Comparison of ENCODE assay signal across 9 mouse cellular contexts in the genomic region with DNA sequence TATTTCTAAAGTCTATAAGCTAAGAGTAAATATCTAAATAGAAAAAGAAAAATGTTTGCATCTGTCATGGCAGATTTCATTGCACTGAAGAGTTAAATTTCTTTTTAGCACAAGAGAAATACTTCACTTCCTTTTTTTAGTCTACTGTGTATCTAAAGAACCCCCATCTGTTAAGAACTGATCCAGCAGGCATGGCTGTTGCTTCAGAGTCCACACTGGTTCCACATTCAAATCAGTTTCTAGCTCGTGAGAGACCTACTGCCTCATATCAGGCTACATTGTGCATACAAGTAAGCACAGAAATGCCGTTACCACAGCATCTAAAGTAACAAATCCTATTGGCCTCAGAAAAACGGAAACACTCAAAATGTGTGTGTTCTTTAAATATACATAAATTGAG. TPM values are rescaled to one million over a fixed set of nuclear protein-coding genes. Genes with fewer than 3 reads are reported as not detected.
A peak's percentile ranks its signal among the peaks of the same experiment; 100 is the strongest.
DNase-seq lines count a peak whose midpoint lies in the region; ATAC-seq and TF ChIP-seq lines count a peak whose summit lies in the region.
"Had no signal": no experiment of that assay in that cellular context is flagged by ENCODE, and none has a peak within 500 bp of the region (broad histone marks: within the 10 kb centered on the region; RNA-seq: fewer than 3 reads in every experiment).

No protein-coding gene starts in this region.

- TF ChIP-seq EP300 in heart, adult 2 months (IDR thresholded peaks at IDR 0.05; ENCODE audit: insufficient read depth, low read depth, low read length), result no peak

- H3K4me1 ChIP-seq in heart, adult 2 months (ENCODE audit: control insufficient read depth, insufficient read depth, low read length), result no peaks in the 10 kb centered on the region; the same call in 1 of the 2 replicates
- peaks cover 19% of the 10 kb centered on the region for H3K4me1 ChIP-seq in limb, embryonic 10.5 days
- H3K4me1 ChIP-seq in stomach, embryonic 16.5 days (ENCODE audit: control insufficient read depth, insufficient read depth, low read length), result peaks cover 14% of the 10 kb centered on the region

- no peaks in the 10 kb centered on the region for H3K9me3 ChIP-seq in limb, embryonic 10.5 days (replicated peaks)
- H3K9me3 ChIP-seq in stomach, embryonic 16.5 days (replicated peaks; ENCODE audit: control insufficient read depth, low read length), result no peaks in the 10 kb centered on the region
- H3K9me3 ChIP-seq: liver, embryonic 15.5 days had no signal

- no peaks in the 10 kb centered on the region for H3K36me3 ChIP-seq in heart, adult 2 months (ENCODE audit: control insufficient read depth, insufficient read depth, low read length)
- no peaks in the 10 kb centered on the region for H3K36me3 ChIP-seq in limb, embryonic 10.5 days
- no peaks in the 10 kb centered on the region for H3K36me3 ChIP-seq in stomach, embryonic 16.5 days (ENCODE audit: control insufficient read depth, insufficient read depth, low read length)
- H3K36me3 ChIP-seq: liver, embryonic 15.5 days had no signal

- WGBS in heart, adult 2 months, result 39% methylated on average over 3 of the region's 3 CpGs
- WGBS in limb, embryonic 10.5 days, result 69% methylated on average over 3 of the region's 3 CpGs
- WGBS in stomach, embryonic 16.5 days, result 42% methylated on average over 3 of the region's 3 CpGs

- no peaks in the 10 kb centered on the region for H3K27me3 ChIP-seq in heart, adult 2 months (ENCODE audit: control insufficient read depth, insufficient read depth, low read length)
- peaks cover 5% of the 10 kb centered on the region; the same call in 1 of the 2 replicates for H3K27me3 ChIP-seq in limb, embryonic 10.5 days (ENCODE audit: low read depth, poor library complexity, severe bottlenecking)
- H3K27me3 ChIP-seq in stomach, embryonic 16.5 days (ENCODE audit: control insufficient read depth, insufficient read depth, low read length), result no peaks in the 10 kb centered on the region

- peak overlapping the region; percentile 96 for H3K4me2 ChIP-seq in stomach, embryonic 16.5 days (ENCODE audit: low read depth, low read length)

- peaks cover 3% of the 10 kb centered on the region; the same call in 1 of the 2 replicates for H3K79me2 ChIP-seq in heart, adult 2 months (replicated peaks; ENCODE audit: control insufficient read depth, insufficient read depth, low read length)

- no peak for ATAC-seq in stomach, embryonic 16.5 days (ENCODE audit: insufficient read depth, low FRiP score)
- ATAC-seq in inflammation-experienced regulatory T-cells, adult 6 months, result no peak

- peak overlapping the region; percentile 2; the same call in 1 of the 2 replicates for H3K4me3 ChIP-seq in heart, adult 2 months
- H3K4me3 ChIP-seq in limb, embryonic 10.5 days, result 0 out of 2 replicates have a peak overlapping the region, but pooled peaks have one; percentile 8
- peak overlapping the region; percentile 95; the same call in 1 of the 2 replicates for H3K4me3 ChIP-seq in stomach, embryonic 16.5 days (replicated peaks; ENCODE audit: low read length)
- H3K4me3 ChIP-seq: liver, embryonic 15.5 days had no signal

- TF ChIP-seq POLR2A in heart, adult 2 months (IDR thresholded peaks at IDR 0.05; ENCODE audit: insufficient read depth, low read depth, low read length), result no peak

- no peak overlapping the region for H3K27ac ChIP-seq in heart, adult 2 months
- no peak overlapping the region for H3K27ac ChIP-seq in limb, embryonic 10.5 days
- H3K27ac ChIP-seq in stomach, embryonic 16.5 days (ENCODE audit: low read length), result no peak overlapping the region
- H3K27ac ChIP-seq: liver, embryonic 15.5 days had no signal

- TF ChIP-seq CTCF in heart, adult 2 months (IDR thresholded peaks at IDR 0.05), result no peak

- intact Hi-C loops in heart, adult 2 months (cut with DNase I), result loop anchor here (5.0 to 10.0 kb wide), 2 partner anchors 99 to 176 kb away; no protein-coding TSS in a partner anchor
- intact Hi-C loops in heart, postnatal 10 days (cut with DNase I), result loop anchor here (5.0 kb wide), 1 partner anchor 174 kb away; no protein-coding TSS in a partner anchor

- H3K9ac ChIP-seq in heart, adult 2 months (ENCODE audit: low read depth, low read length), result no peak overlapping the region
- H3K9ac ChIP-seq in stomach, embryonic 16.5 days (ENCODE audit: low read length), result no peak overlapping the region
- H3K9ac ChIP-seq: liver, embryonic 15.5 days had no signal

- no peak for DNase-seq in heart, adult 2 months
- no peak for DNase-seq in heart, postnatal 10 days
- DNase-seq in right cerebral cortex, postnatal 10 days (ENCODE audit: low spot score in 2 of 2), result peak; percentile 46 to 74
- DNase-seq in right cerebral cortex, adult 18-20 months, result no peak
- no peak for DNase-seq in limb, embryonic 10.5 days (ENCODE audit: low spot score)
- DNase-seq in adrenal gland, adult 18-20 months (ENCODE audit: low spot score in 2 of 2), result no peak

RNA-seq across cellular contexts. Expression of gene Nbea, which starts 2.5 kb away (rescaled TPM):
- 10 to 100 TPM; 11.9 to 12.4 TPM for total RNA-seq in heart, adult 2 months (2021)
- polyA plus RNA-seq in heart, adult 2 months (2012; rRNA removed), result 6.2 and 9.7 TPM in 2 replicates
- total RNA-seq in heart, postnatal 10 days (2021), result 10 to 100 TPM; 24.1 to 27.1 TPM
- polyA plus RNA-seq in limb, embryonic 10.5 days (2016; fragmentation: Nextera tagmentation; extraction: Ambion mirVana), result 10.8 and 19.7 TPM in 2 replicates
- polyA plus RNA-seq in stomach, embryonic 16.5 days (2015; fragmentation: Nextera tagmentation; extraction: Ambion mirVana), result 8.8 and 10.4 TPM in 2 replicates
- total RNA-seq in adrenal gland, adult 18-20 months (2021), result 10 to 100 TPM; 18.0 to 20.8 TPM
- polyA plus RNA-seq in inflammation-experienced regulatory T-cells, adult 6 months (2017; shearing (Covaris generic)), result under 1 TPM in 1 of 3 experiments, not detected in 2; 0.40 TPM

Comparison
In these comparisons a context has a peak if more than half of its experiments do, and no peak if none do; other contexts are left out.
1. DNase-seq: peak in right cerebral cortex, postnatal 10 days (2 of 2); none in heart, adult 2 months (0 of 2), heart, postnatal 10 days (0 of 2), right cerebral cortex, adult 18-20 months (single experiment), limb, embryonic 10.5 days (single experiment) and adrenal gland, adult 18-20 months (0 of 2).
2. H3K4me3 ChIP-seq: peak in every context shown above with its lines; median percentile 95 in stomach, embryonic 16.5 days; 8 in limb, embryonic 10.5 days; 2 in heart, adult 2 months.